Mouse (Mus musculus): ENCODE data around the gene Vtcn1. TPM values are rescaled to one million over a fixed set of nuclear protein-coding genes. Genes with fewer than 3 reads are reported as not detected.
A peak's percentile ranks its signal among the peaks of the same experiment; 100 is the strongest.

The Vtcn1 gene
- polyA plus RNA-seq, 1 experiment: not detected

DNA sequence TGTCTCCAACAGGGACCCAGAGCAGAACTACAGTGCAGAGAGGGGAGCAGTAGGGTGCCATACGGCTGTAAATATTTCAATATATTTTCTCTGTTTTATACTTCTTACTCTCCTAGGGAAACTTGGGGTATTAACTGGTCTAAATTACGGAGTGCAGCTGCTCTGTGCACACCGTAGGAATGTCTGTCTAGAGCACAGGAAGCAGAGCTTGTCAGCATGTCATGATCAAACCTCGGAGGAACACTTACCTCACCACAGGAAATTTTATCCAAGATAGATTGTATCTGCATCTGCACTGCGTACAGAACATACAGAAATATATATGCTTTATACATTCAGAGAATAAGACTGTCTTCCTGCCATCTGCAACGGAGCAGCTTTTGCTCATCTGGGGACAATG lies 83.3 kb downstream of the Vtcn1 start:
- Histone ChIP-seq H3K4me1 (ENCODE audit: control insufficient read depth) (no peaks in the 10 kb centered on the region), H3K9me3 (ENCODE audit: control insufficient read depth, low read length) (no peaks in the 10 kb centered on the region), H3K4me3 (replicated peaks) (no peak overlapping the region), H3K36me3 (ENCODE audit: control insufficient read depth) (no peaks in the 10 kb centered on the region), H3K27me3 (ENCODE audit: control insufficient read depth) (no peaks in the 10 kb centered on the region)
- TF ChIP-seq GATA1 (IDR thresholded peaks at IDR 0.05; ENCODE audit: low read length) (no peak), TAL1 (IDR thresholded peaks at IDR 0.05; ENCODE audit: low read length) (no peak)

GRCm38 (mm10) chr3:100910621-100911020 lies 85.4 kb downstream of the Vtcn1 start:
- Histone ChIP-seq H3K4me3 (replicated peaks) (no peak overlapping the region), H3K9me3 (ENCODE audit: control insufficient read depth, low read length) (no peaks in the 10 kb centered on the region), H3K4me1 (ENCODE audit: control insufficient read depth) (no peaks in the 10 kb centered on the region), H3K36me3 (ENCODE audit: control insufficient read depth) (no peaks in the 10 kb centered on the region), H3K27me3 (ENCODE audit: control insufficient read depth) (no peaks in the 10 kb centered on the region)
- TF ChIP-seq TAL1 (IDR thresholded peaks at IDR 0.05; ENCODE audit: low read length) (no peak), GATA1 (IDR thresholded peaks at IDR 0.05; ENCODE audit: low read length) (no peak)

DNA sequence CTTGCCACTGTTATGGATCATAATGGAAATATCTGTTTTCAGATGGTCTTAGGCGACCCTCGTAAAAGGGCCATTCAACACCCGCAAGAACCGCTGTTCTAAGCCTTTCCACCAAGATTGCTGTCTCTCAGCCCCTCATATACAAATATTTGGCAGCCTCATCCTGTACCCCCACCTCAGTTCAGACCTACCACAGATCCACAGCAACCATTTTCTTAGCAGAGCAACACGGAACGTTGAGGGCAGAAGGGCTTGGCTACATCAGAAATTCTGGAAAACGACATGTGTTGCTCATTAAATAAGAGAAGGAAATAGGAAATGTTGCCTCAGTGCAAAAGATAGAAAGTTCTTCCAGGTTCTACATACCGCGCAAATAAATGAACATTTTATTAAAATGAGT lies 85.8 kb downstream of the Vtcn1 start:
- no peak overlapping the region for H3K4me3 ChIP-seq (replicated peaks)
- no peaks in the 10 kb centered on the region for H3K4me1 ChIP-seq (ENCODE audit: control insufficient read depth)
- H3K36me3 ChIP-seq (ENCODE audit: control insufficient read depth): no peaks in the 10 kb centered on the region
- TF ChIP-seq TAL1 (IDR thresholded peaks at IDR 0.05; ENCODE audit: low read length) (no peak), GATA1 (IDR thresholded peaks at IDR 0.05; ENCODE audit: low read length) (no peak)
- no peaks in the 10 kb centered on the region for H3K9me3 ChIP-seq (ENCODE audit: control insufficient read depth, low read length)
- no peaks in the 10 kb centered on the region for H3K27me3 ChIP-seq (ENCODE audit: control insufficient read depth)

DNA sequence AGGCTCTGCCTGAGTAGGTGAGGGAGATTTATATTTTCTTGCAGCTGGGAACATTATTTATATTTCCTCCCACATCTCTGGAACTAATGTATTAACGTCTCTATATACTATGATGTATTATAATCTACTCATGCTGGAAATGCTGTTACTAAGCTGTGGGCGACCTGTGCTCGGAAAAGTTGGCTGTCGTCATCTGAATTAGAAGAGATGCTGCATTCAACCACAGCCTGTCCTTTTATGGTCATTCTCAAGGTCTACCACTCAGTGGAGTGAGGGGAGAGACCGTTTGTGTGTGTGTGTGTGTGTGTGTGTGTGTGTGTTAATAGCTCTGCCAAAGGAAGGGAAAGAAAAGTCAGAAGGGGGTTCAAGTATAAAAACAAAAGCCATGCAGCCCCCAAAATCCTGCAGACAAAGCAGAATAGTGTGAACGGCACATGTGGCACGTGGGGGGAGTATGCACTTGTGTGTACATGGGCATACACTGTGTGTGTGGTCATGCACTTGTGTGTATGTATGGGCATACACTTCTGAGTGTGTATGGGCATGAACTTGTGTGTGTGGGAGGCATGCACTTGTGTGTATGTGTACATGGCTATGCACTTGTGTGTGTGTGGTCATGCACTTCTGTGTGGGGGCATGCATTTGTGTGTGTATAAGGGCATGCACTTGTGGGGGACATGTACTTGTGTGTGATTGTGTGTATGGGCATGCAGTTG lies 86.4 kb downstream of the Vtcn1 start:
- H3K27me3 ChIP-seq (ENCODE audit: control insufficient read depth): no peaks in the 10 kb centered on the region
- H3K4me3 ChIP-seq (replicated peaks): no peak overlapping the region
- TF ChIP-seq GATA1 (IDR thresholded peaks at IDR 0.05; ENCODE audit: low read length) (no peak), TAL1 (IDR thresholded peaks at IDR 0.05; ENCODE audit: low read length) (no peak)
- H3K9me3 ChIP-seq (ENCODE audit: control insufficient read depth, low read length): no peaks in the 10 kb centered on the region
- no peaks in the 10 kb centered on the region for H3K36me3 ChIP-seq (ENCODE audit: control insufficient read depth)
- no peaks in the 10 kb centered on the region for H3K4me1 ChIP-seq (ENCODE audit: control insufficient read depth)

DNA sequence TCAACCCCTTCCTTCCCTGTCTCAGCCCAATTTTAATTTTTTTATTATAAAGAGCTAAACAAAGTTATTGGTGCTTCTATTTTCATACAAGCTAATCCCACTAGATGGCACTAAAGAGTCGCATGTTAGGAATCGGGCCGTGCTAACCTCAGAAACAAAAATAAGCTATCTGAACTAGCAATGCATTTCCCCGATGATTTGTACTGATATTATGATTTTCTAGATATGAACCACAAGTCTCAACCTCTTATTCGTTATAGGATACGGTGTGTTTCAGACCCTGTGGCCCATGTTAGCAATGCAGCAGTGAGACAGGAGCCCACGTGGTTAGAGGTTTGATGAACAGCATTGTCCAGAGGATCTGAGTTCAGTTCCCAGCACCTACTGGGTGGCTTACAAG lies 91.6 kb downstream of the Vtcn1 start:
- TF ChIP-seq TAL1 (IDR thresholded peaks at IDR 0.05; ENCODE audit: low read length): no peak
- TF ChIP-seq GATA1 (IDR thresholded peaks at IDR 0.05; ENCODE audit: low read length): no peak
- H3K4me1 ChIP-seq (ENCODE audit: control insufficient read depth): peaks cover 15% of the 10 kb centered on the region
- H3K9me3 ChIP-seq (ENCODE audit: control insufficient read depth, low read length): no peaks in the 10 kb centered on the region
- no peaks in the 10 kb centered on the region for H3K36me3 ChIP-seq (ENCODE audit: control insufficient read depth)
- no peak overlapping the region for H3K4me3 ChIP-seq (replicated peaks)
- H3K27me3 ChIP-seq (ENCODE audit: control insufficient read depth): peaks cover 7% of the 10 kb centered on the region

DNA sequence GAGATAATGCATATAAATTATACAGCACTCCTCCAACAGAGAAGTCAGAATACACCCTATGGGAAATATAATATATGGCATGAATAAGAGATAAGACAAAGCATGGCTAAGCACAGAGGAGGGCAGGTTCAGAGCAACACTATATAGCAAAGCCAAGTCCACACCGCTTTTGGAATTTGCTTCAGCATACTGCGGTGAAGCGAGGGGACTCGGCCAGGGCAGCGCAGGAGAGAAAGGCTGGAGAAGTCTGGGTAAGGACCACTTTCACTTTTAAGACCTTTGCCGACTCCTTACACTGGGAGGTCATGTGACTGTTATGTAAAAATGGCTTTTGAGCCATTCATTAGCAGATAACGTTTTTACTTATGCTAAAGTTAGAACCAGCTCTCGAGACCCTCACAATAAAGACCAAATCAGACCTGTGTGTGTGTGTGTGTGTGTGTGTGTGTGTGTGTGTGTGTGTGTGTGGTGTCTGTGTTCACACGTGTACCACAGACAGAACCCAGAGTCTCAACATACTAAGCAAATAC lies 95.4 kb downstream of the Vtcn1 start:
- Histone ChIP-seq H3K4me3 (replicated peaks) (peak overlapping the region; percentile 61), H3K27me3 (ENCODE audit: control insufficient read depth) (peaks cover 7% of the 10 kb centered on the region), H3K4me1 (ENCODE audit: control insufficient read depth) (peaks cover 25% of the 10 kb centered on the region), H3K36me3 (ENCODE audit: control insufficient read depth) (no peaks in the 10 kb centered on the region), H3K9me3 (ENCODE audit: control insufficient read depth, low read length) (no peaks in the 10 kb centered on the region)
- no peak for TF ChIP-seq GATA1 (IDR thresholded peaks at IDR 0.05; ENCODE audit: low read length)
- no peak for TF ChIP-seq TAL1 (IDR thresholded peaks at IDR 0.05; ENCODE audit: low read length)

- Histone ChIP-seq H3K27me3 (ENCODE audit: control insufficient read depth) (peaks cover 7% of the 10 kb centered on the region), H3K36me3 (ENCODE audit: control insufficient read depth) (no peaks in the 10 kb centered on the region), H3K9me3 (ENCODE audit: control insufficient read depth, low read length) (no peaks in the 10 kb centered on the region), H3K4me3 (replicated peaks) (peak within 1 kb of the TSS; percentile 61), H3K4me1 (ENCODE audit: control insufficient read depth) (peaks cover 25% of the 10 kb centered on the region)
- TF ChIP-seq TAL1 (IDR thresholded peaks at IDR 0.05; ENCODE audit: low read length): no peak
- no peak for TF ChIP-seq GATA1 (IDR thresholded peaks at IDR 0.05; ENCODE audit: low read length)
Measured at GRCm38 (mm10) chr3:100921825-100922505, 96.7 kb downstream of the Vtcn1 start, which contains the start of gene Trim45. Gene Trim45 (plus strand): TSS chr3:100922202.

DNA sequence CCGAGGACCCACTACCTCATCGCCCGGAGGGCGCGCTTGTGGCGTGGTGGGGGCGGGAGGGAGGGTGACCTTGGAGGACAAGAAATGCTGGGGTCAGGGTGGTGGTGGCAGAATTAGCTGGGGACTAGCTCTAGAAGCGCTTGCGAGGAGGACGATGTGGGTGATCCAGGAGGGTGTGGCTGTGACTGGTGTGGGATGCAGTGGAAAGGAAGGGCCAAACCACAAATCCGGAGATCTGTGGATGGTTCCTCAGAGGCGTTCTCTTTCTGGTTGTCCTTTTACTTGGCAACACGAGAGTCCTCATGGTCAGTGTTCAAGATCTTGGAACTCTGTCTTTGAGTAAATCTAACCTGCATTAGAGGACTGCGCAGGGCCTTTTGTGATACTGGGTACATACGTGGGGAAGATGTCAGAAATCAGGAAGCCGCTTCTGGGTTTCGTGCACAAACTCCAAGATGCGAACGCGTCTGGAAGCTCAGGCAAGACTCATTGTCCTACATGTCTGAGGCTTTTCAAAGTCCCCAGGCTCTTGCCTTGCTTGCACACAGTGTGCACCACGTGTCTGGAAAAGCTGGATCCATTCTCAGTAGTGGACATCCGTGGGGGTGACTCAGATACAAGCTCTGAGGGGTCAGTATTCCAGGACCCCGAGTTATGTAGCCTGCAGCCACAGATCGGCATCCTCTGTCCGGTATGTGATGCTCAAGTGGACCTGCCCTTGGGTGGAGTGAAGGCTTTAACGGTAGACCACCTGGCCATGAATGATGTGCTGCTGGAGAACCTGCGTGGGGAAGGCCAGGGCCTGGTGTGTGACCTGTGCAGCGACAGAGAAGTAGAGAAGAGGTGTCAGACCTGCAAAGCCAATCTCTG lies 97.5 kb downstream of the Vtcn1 start:
- Histone ChIP-seq H3K27me3 (ENCODE audit: control insufficient read depth) (peaks cover 4% of the 10 kb centered on the region), H3K4me3 (replicated peaks) (peak overlapping the region; percentile 61), H3K4me1 (ENCODE audit: control insufficient read depth) (peaks cover 24% of the 10 kb centered on the region), H3K36me3 (ENCODE audit: control insufficient read depth) (no peaks in the 10 kb centered on the region), H3K9me3 (ENCODE audit: control insufficient read depth, low read length) (no peaks in the 10 kb centered on the region)
- no peak for TF ChIP-seq GATA1 (IDR thresholded peaks at IDR 0.05; ENCODE audit: low read length)
- no peak for TF ChIP-seq TAL1 (IDR thresholded peaks at IDR 0.05; ENCODE audit: low read length)

Measured in erythroblast, embryonic 14.5 days (primary cell).